Mouse (Mus musculus) lung, postnatal 0 days (tissue): ENCODE results near the gene Cfap97d2. TPM values are rescaled to one million over a fixed set of nuclear protein-coding genes. Genes with fewer than 3 reads are reported as not detected.

Experiments
- ATAC-seq: fragments of 200-750 bp; cut with Nextera tagmentation; 2 replicates; pipeline ENCODE4 v1.8.0; 2017; ENCODE audit warnings: moderate library complexity
- DNase-seq: peaks from one replicate; pipeline ENCODE4 v3.0.0-alpha.2; 2016; ENCODE audit warnings: low spot score
- H3K27ac ChIP-seq: fragments of 300-500 bp; sonication (generic); 2 replicates; pipeline ENCODE4 v1.5.1; 2014; ENCODE audit warnings: antibody characterized with exemption, mild to moderate bottlenecking, low read length, mixed read lengths
- H3K27me3 ChIP-seq: fragments of 300-500 bp; sonication (generic); replicated peaks from 2 replicates; pipeline ENCODE4 v1.6.1; 2014; ENCODE audit warnings: low read length, mixed read lengths; ENCODE audit not compliant: insufficient read depth
- H3K36me3 ChIP-seq: fragments of 300-500 bp; sonication (generic); 2 replicates; pipeline ENCODE4 v1.6.1; 2014; ENCODE audit warnings: low read length, mixed read lengths; ENCODE audit not compliant: insufficient read depth
- H3K4me1 ChIP-seq: fragments of 300-500 bp; sonication (generic); 2 replicates; pipeline ENCODE4 v1.6.1; 2014; ENCODE audit warnings: antibody characterized with exemption, low read depth, low read length, mixed read lengths; ENCODE audit not compliant: insufficient read depth
- H3K4me2 ChIP-seq: fragments of 300-500 bp; sonication (generic); replicated peaks from 2 replicates; pipeline ENCODE4 v1.6.1; 2014; ENCODE audit warnings: low read depth, mild to moderate bottlenecking, low read length, moderate library complexity, mixed read lengths
- H3K4me3 ChIP-seq: fragments of 300-500 bp; sonication (generic); 2 replicates; pipeline ENCODE4 v1.5.1; 2014; ENCODE audit warnings: low read depth, low read length
- H3K9ac ChIP-seq: fragments of 300-500 bp; sonication (generic); replicated peaks from 2 replicates; pipeline ENCODE4 v1.6.1; 2014; ENCODE audit warnings: low read depth, mild to moderate bottlenecking
- H3K9me3 ChIP-seq: fragments of 300-500 bp; sonication (generic); 2 replicates; pipeline ENCODE4 v1.6.1; 2016; ENCODE audit warnings: low read length, mixed read lengths
- CTCF ChIP-seq: IDR thresholded peaks from 2 replicates; pipeline ENCODE4 v1.5.1; 2016; ENCODE audit warnings: antibody characterized with exemption, mild to moderate bottlenecking
- EP300 ChIP-seq: IDR thresholded peaks from 2 replicates; pipeline ENCODE4 v1.6.1; 2016; ENCODE audit warnings: antibody characterized with exemption, mild to moderate bottlenecking, control low read depth
- WGBS: fragments of 180-500 bp; shearing (Covaris S2); extraction: QIAGEN DNeasy Blood & Tissue Kit; methylation state at CpG from one replicate; pipeline ENCODE4 v1.1.7; 2014; 5-methylcytosine and 5-hydroxymethylcytosine counted together
- polyA plus RNA-seq: library from polyadenylated mRNA; unstranded; fragments of >200 nt; fragmentation: Nextera tagmentation; extraction: Ambion mirVana; gene quantifications from 2 replicates; pipeline ENCODE4 v1.2.1, GENCODE M21; 2015

The Cfap97d2 gene
- polyA plus RNA-seq, 1 experiment from 2014 or later, result 1.1 TPM

DNA sequence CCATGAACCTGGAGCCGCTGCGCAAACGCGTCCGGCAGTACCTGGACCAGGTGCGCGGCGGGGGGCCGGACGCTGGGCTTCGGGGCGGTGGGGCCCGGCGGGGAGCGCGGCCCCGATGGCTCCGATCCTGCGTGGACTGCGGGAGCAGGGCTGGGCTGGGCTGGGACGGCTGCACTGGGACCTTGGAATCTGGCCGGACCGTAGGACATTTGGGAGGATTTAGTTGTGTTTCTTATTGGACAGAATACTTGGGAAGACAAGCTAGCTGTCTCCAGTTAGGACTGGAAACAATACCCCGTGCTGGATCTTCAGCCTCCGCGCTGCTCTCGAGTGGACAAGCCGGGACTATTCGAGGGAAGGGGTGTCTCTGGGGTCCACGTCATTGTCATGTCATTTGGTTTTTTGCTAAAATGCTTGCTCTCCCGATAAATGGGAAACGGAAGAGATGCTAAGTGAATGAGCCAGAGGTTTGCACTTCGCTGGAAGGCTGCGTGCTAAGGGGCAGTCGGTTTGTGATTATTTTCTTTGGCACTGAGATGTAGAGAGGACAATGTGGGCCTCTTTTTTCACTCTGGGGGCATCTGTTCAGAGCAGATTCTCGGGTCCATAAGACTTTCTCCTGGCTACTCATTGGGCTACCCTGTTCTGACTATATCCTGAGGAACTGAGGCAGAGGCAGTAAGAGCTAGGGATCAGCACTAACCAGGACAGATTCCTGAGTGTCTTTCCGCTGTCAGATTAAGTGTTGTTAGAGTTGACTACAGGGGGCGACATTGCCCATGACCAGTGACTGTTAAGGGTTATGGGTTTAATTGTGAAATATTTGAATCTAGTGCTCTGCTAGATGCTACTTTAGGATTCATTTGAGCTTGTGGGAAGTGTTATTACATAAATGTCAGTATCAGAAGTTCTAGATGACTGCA, 52.4 kb downstream of the Cfap97d2 start:
- peak; percentile 87 for DNase-seq
- ATAC-seq, result peak; percentile 52
- H3K4me1 ChIP-seq, result no peaks in the 10 kb centered on the region

GRCm38 (mm10) chr8:13769206-13769605, 63.5 kb downstream of the Cfap97d2 start:
- WGBS, result 85% methylated on average over 11 of the region's 11 CpGs

More for the DNA sequence above, 52.4 kb downstream of the Cfap97d2 start:
- Histone ChIP-seq H3K9ac (peak overlapping the region; percentile 92), H3K9me3 (no peaks in the 10 kb centered on the region), H3K27ac (peak overlapping the region; percentile 94), H3K4me3 (peak overlapping the region; percentile 99), H3K4me2 (peak overlapping the region; percentile 76), H3K36me3 (peaks cover 16% of the 10 kb centered on the region; the same call in 1 of the 2 replicates), H3K27me3 (no peaks in the 10 kb centered on the region)
- TF ChIP-seq EP300 (no peak), CTCF (peak; percentile 76)
- WGBS, result under 1% methylated on average over 32 of the region's 38 CpGs

GRCm38 (mm10) chr8:13780536-13780935, 74.8 kb downstream of the Cfap97d2 start:
- DNase-seq (no peak), ATAC-seq (no peak)
- Histone ChIP-seq H3K4me3 (no peak overlapping the region), H3K4me2 (no peak overlapping the region), H3K27ac (no peak overlapping the region), H3K27me3 (no peaks in the 10 kb centered on the region), H3K36me3 (peaks cover 30% of the 10 kb centered on the region; the same call in 1 of the 2 replicates), H3K9me3 (no peaks in the 10 kb centered on the region), H3K9ac (no peak overlapping the region), H3K4me1 (no peaks in the 10 kb centered on the region)
- TF ChIP-seq CTCF (no peak), EP300 (no peak)
- 74% methylated on average over 3 of the region's 3 CpGs for WGBS

More at GRCm38 (mm10) chr8:13769206-13769605, 63.5 kb downstream of the Cfap97d2 start:
- Histone ChIP-seq H3K36me3 (peaks cover 52% of the 10 kb centered on the region), H3K9ac (no peak overlapping the region), H3K9me3 (no peaks in the 10 kb centered on the region), H3K4me1 (no peaks in the 10 kb centered on the region), H3K4me3 (no peak overlapping the region), H3K4me2 (no peak overlapping the region), H3K27me3 (no peaks in the 10 kb centered on the region), H3K27ac (no peak overlapping the region)
- DNase-seq (no peak), ATAC-seq (no peak)
- TF ChIP-seq CTCF (no peak), EP300 (no peak)

- peak; percentile 96 for ATAC-seq
- Histone ChIP-seq H3K9me3 (no peaks in the 10 kb centered on the region), H3K27me3 (no peaks in the 10 kb centered on the region), H3K4me2 (peak within 1 kb of the TSS; percentile 83), H3K4me1 (no peaks in the 10 kb centered on the region), H3K27ac (peak within 1 kb of the TSS; percentile 99), H3K36me3 (0 out of 2 replicates have a peak, but pooled peaks cover 2% of the 10 kb centered on the region), H3K9ac (peak within 1 kb of the TSS; percentile 98), H3K4me3 (peak within 1 kb of the TSS; percentile 80)
- peak; percentile 97 for DNase-seq
- under 1% methylated on average over 46 of the region's 47 CpGs for WGBS
- TF ChIP-seq CTCF (peak; percentile 90), EP300 (peak; percentile 65)
Measured at GRCm38 (mm10) chr8:13785250-13785763, 79.6 kb downstream of the Cfap97d2 start, which contains the start of gene Upf3a. TSS of gene Upf3a (plus strand) at chr8:13785615.

DNA sequence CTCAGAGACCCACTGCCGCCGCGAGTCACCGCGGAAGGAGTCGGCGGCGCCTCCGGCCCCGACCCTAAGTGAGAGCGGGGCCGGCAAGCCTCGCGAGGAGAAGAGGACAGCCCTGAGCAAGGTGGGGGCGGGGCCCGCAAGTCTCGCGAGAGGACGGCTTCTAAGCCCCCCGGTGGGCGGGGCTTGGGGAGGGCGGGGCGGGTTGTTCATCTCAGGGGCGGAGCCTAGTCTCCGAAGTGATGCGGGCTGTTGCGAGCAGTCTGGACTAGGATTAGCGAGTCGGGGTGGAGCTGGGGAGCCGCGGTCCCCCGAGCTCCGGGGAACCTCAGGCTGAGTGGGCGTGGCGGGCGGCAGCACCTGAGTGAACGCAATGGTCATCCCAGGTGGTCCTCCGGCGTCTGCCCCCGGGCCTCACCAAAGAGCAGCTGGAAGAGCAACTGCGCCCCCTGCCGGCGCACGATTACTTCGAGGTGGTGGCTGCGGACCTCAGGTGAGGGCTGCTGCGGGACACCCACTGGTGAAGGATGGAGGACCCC, 80.1 kb downstream of the Cfap97d2 start:
- Histone ChIP-seq H3K4me3 (peak overlapping the region; percentile 80), H3K36me3 (no peaks in the 10 kb centered on the region), H3K9ac (peak overlapping the region; percentile 98), H3K4me1 (no peaks in the 10 kb centered on the region), H3K4me2 (peak overlapping the region; percentile 83), H3K27me3 (no peaks in the 10 kb centered on the region), H3K9me3 (no peaks in the 10 kb centered on the region), H3K27ac (peak overlapping the region; percentile 99)
- WGBS, result 2% methylated on average over 35 of the region's 47 CpGs
- TF ChIP-seq EP300, result peak; percentile 56; the same call in 1 of the 2 replicates
- peak; percentile 92 for TF ChIP-seq CTCF
- ATAC-seq, result peak; percentile 97
- peak; percentile 98 for DNase-seq

DNA sequence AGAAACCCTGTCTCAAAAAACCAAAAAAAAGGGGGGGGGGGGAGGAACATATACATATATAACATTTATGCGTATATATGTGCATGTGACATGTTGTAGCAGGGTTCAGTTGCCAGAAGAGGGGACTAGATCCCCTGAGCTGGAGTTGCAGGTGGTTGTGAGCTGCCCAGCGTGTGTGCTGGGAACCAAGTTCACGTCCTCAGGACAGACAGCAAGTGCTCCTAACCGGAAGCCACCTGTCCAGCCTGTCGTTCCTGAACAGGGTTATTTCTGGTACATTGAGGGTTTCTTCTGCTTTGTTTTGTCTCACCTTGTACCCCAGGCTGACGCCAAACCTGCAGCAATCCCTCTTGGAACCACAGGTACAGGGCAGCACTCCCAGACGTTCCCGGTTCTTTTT, 83.9 kb downstream of the Cfap97d2 start:
- no peak overlapping the region for H3K4me3 ChIP-seq
- no peaks in the 10 kb centered on the region for H3K4me1 ChIP-seq
- no peak overlapping the region for H3K9ac ChIP-seq
- ATAC-seq, result no peak
- H3K9me3 ChIP-seq, result no peaks in the 10 kb centered on the region
- H3K36me3 ChIP-seq, result peaks cover 18% of the 10 kb centered on the region; the same call in 1 of the 2 replicates
- TF ChIP-seq EP300 (no peak), CTCF (no peak)
- no peak for DNase-seq
- H3K4me2 ChIP-seq, result no peak overlapping the region
- WGBS, result 95% methylated on average over 8 of the region's 8 CpGs
- no peak overlapping the region for H3K27ac ChIP-seq
- no peaks in the 10 kb centered on the region for H3K27me3 ChIP-seq

Other genes starting within 250 kb of the Cfap97d2 start
- 177 and 201 TPM in 2 replicates for gene Gas6, start 211.4 kb upstream of the Cfap97d2 start, polyA plus RNA-seq
- gene 1700029H14Rik, start 143.4 kb upstream of the Cfap97d2 start, polyA plus RNA-seq, result not detected in 2 replicates
- 28.5 and 28.6 TPM in 2 replicates for gene Rasa3, start 28.3 kb upstream of the Cfap97d2 start, polyA plus RNA-seq
- 86.4 and 86.8 TPM in 2 replicates for gene Cdc16, start 51.8 kb downstream of the Cfap97d2 start, polyA plus RNA-seq
- 42.1 and 43.9 TPM in 2 replicates for gene Upf3a, start 79.7 kb downstream of the Cfap97d2 start, polyA plus RNA-seq
- gene AF366264, start 132.5 kb downstream of the Cfap97d2 start, polyA plus RNA-seq, result not detected in 2 replicates
- 9.6 and 10.9 TPM in 2 replicates for gene Champ1, start 163.8 kb downstream of the Cfap97d2 start, polyA plus RNA-seq
- gene Coprs, start 184.4 kb downstream of the Cfap97d2 start, polyA plus RNA-seq, result 26.4 and 31.9 TPM in 2 replicates